Mouse (Mus musculus) MEL (cell line): ENCODE results near the gene Dpep1. TPM values are rescaled to one million over a fixed set of nuclear protein-coding genes. Genes with fewer than 3 reads are reported as not detected.

ENCODE experiments used
- DNase-seq: peaks from one replicate; pipeline ENCODE4 v3.0.0; 2011; ENCODE audit warnings: low read depth, low spot score
- H3K27ac ChIP-seq: 2 replicates; pipeline ENCODE4 v1.5.1; 2012; ENCODE audit warnings: low read depth, mild to moderate bottlenecking, control low read depth, low read length, moderate library complexity; ENCODE audit not compliant: control insufficient read depth
- H3K27me3 ChIP-seq, 2 experiments: fragments of 150-350 bp in 1 of 2; sonication (generic) in 1 of 2; 2 replicates each; pipeline ENCODE4 v1.6.1; 2012; ENCODE audit warnings: low read length in 2 of 2, mild to moderate bottlenecking in 2 of 2, improper control_type of control experiment in 1 of 2, moderate library complexity in 1 of 2; ENCODE audit not compliant: insufficient read depth in 2 of 2, control insufficient read depth in 1 of 2
- H3K36me3 ChIP-seq, 2 experiments: 2 replicates each; pipeline ENCODE4 v1.6.1; 2012 to 2014; ENCODE audit warnings: low read length in 2 of 2, improper control_type of control experiment in 1 of 2, inconsistent platforms in 1 of 2, mild to moderate bottlenecking in 1 of 2; ENCODE audit not compliant: insufficient read depth in 2 of 2, control insufficient read depth in 1 of 2
- H3K4me1 ChIP-seq, 2 experiments: fragments of 150-350 bp in 1 of 2; sonication (generic) in 1 of 2; 2 replicates each; pipeline ENCODE4 v1.6.1; 2012; ENCODE audit warnings: low read length in 2 of 2, improper control_type of control experiment in 1 of 2, mild to moderate bottlenecking in 1 of 2; ENCODE audit not compliant: insufficient read depth in 2 of 2, control insufficient read depth in 1 of 2
- H3K4me3 ChIP-seq, 2 experiments: fragments of 150-350 bp in 1 of 2; sonication (generic) in 1 of 2; 2 replicates each; pipeline ENCODE4 v1.5.1; 2012; ENCODE audit warnings: low read depth in 2 of 2, low read length in 2 of 2, mild to moderate bottlenecking in 2 of 2, moderate library complexity in 2 of 2, control low read depth in 1 of 2, improper control_type of control experiment in 1 of 2; ENCODE audit not compliant: control insufficient read depth in 1 of 2, insufficient read depth in 1 of 2
- H3K79me2 ChIP-seq: 2 replicates; pipeline ENCODE4 v1.6.1; 2012; ENCODE audit warnings: mild to moderate bottlenecking, low read length, moderate library complexity; ENCODE audit not compliant: control insufficient read depth, poor library complexity, insufficient read depth
- H3K9ac ChIP-seq: 2 replicates; pipeline ENCODE4 v1.6.1; 2012; ENCODE audit warnings: low read depth, mild to moderate bottlenecking, control low read depth, low read length, moderate library complexity; ENCODE audit not compliant: control insufficient read depth, poor library complexity, severe bottlenecking
- H3K9me3 ChIP-seq: fragments of 150-350 bp; sonication (generic); replicated peaks from 2 replicates; pipeline ENCODE4 v1.6.1; 2012; ENCODE audit warnings: mild to moderate bottlenecking, low read length, improper control_type of control experiment, moderate library complexity; ENCODE audit not compliant: insufficient read depth
- EP300 ChIP-seq, 2 experiments: IDR thresholded peaks; 2 replicates each; pipeline ENCODE4 v1.6.1; 2011; ENCODE audit warnings: improper control_type of control experiment in 2 of 2, low read length in 2 of 2, low read depth in 1 of 2, mild to moderate bottlenecking in 1 of 2
- JUND ChIP-seq: IDR thresholded peaks from 2 replicates; pipeline ENCODE4 v1.6.1; 2011; ENCODE audit warnings: low read depth, mild to moderate bottlenecking, improper control_type of control experiment, low read length
- KAT2A ChIP-seq: conservative IDR thresholded peaks from 2 replicates; pipeline ENCODE4 v1.6.1; 2012; ENCODE audit warnings: low read depth, low read length, improper control_type of control experiment, inconsistent platforms
- MXI1 ChIP-seq: IDR thresholded peaks from 2 replicates; pipeline ENCODE4 v1.6.1; 2011; ENCODE audit warnings: mild to moderate bottlenecking, low read depth, low read length, improper control_type of control experiment
- NELFE ChIP-seq: IDR thresholded peaks from 2 replicates; pipeline ENCODE4 v1.6.1; 2011; ENCODE audit warnings: low read depth, low read length, improper control_type of control experiment
- POLR2A ChIP-seq, 2 experiments: IDR thresholded peaks; 2 replicates each; pipeline ENCODE4 v1.6.1; 2011 to 2012; ENCODE audit warnings: low read length in 2 of 2, mild to moderate bottlenecking in 2 of 2, control low read depth in 1 of 2, improper control_type of control experiment in 1 of 2, low read depth in 1 of 2, moderate library complexity in 1 of 2; ENCODE audit not compliant: control insufficient read depth in 1 of 2, insufficient read depth in 1 of 2, poor library complexity in 1 of 2
- POLR2AphosphoS5 ChIP-seq: IDR thresholded peaks from 2 replicates; pipeline ENCODE4 v1.6.1; 2012; ENCODE audit warnings: low read depth, borderline replicate concordance, mild to moderate bottlenecking, inconsistent platforms, low read length, moderate library complexity, mixed read lengths
- TAL1 ChIP-seq: IDR thresholded peaks from 2 replicates; pipeline ENCODE4 v1.6.1; 2012; ENCODE audit warnings: mild to moderate bottlenecking, inconsistent platforms, low read length, moderate library complexity, mixed read lengths
- TBP ChIP-seq: IDR thresholded peaks from 2 replicates; pipeline ENCODE4 v1.8.0; 2011; ENCODE audit warnings: low read depth, low read length, improper control_type of control experiment
- TCF12 ChIP-seq: IDR thresholded peaks from 2 replicates; pipeline ENCODE4 v1.6.1; 2014; ENCODE audit warnings: low read depth, mild to moderate bottlenecking, inconsistent platforms, low read length, improper control_type of control experiment, moderate library complexity
- ZMIZ1 ChIP-seq: IDR thresholded peaks from 2 replicates; pipeline ENCODE4 v1.6.1; 2012; ENCODE audit warnings: low read depth, mild to moderate bottlenecking, inconsistent platforms, low read length, improper control_type of control experiment, moderate library complexity
- ZNF384 ChIP-seq: IDR thresholded peaks from 2 replicates; pipeline ENCODE4 v1.6.1; 2012; ENCODE audit warnings: low read depth, mild to moderate bottlenecking, inconsistent platforms, low read length, improper control_type of control experiment
- polyA plus RNA-seq, 2 experiments: library from polyadenylated mRNA; stranded (reverse) in 1 of 2; unstranded in 1 of 2; fragments of >175 nt in 1 of 2; fragments of >200 nt in 1 of 2; gene quantifications; 2 replicates each; pipeline versions ENCODE4 v1.2.1 to v1.2.4; 2012; ENCODE audit warnings: low replicate concordance in 2 of 2, low read depth in 1 of 2; ENCODE audit not compliant: insufficient read length in 2 of 2, insufficient read depth in 1 of 2, missing spikeins in 1 of 2
- total RNA-seq: library from RNA; depleted of rRNA; stranded (reverse); fragments of 300-350 nt; gene quantifications from 2 replicates; pipeline ENCODE4 v1.2.3, GENCODE M21; 2012; rRNA removed

Gene Dpep1
- total and polyA plus RNA-seq, 3 experiments = not detected

- TF ChIP-seq TBP (no peak), TAL1 (no peak), ZMIZ1 (no peak), POLR2A (IDR thresholded peaks at IDR 0.05; ENCODE audit: control insufficient read depth in 1 of 2, insufficient read depth in 1 of 2, low read depth in 1 of 2, low read length in 2 of 2, poor library complexity in 1 of 2) (no peak), NELFE (no peak), JUND (no peak), TCF12 (no peak), POLR2AphosphoS5 (no peak)
- no peak overlapping the region for H3K4me3 ChIP-seq
- no peaks in the 10 kb centered on the region; the same call in 1 of the 2 replicates for H3K79me2 ChIP-seq
- peaks cover 0 to 18% of the 10 kb centered on the region in 2 experiments; a peak in 1 of 4 replicates for H3K4me1 ChIP-seq
- no peaks in the 10 kb centered on the region for H3K27me3 ChIP-seq
- H3K9ac ChIP-seq = peak overlapping the region; percentile 20; the same call in 1 of the 2 replicates
- H3K27ac ChIP-seq = no peak overlapping the region
- H3K36me3 ChIP-seq = peaks cover 0 to 7% of the 10 kb centered on the region in 2 experiments; a peak in 2 of 4 replicates
- peak; percentile 51 for DNase-seq
- H3K9me3 ChIP-seq = no peaks in the 10 kb centered on the region
These were observed 62.6 kb downstream of the Dpep1 start for GRCm38 (mm10) chr8:123248596-123248995.

GRCm38 (mm10) chr8:123250940-123251339, 64.9 kb downstream of the Dpep1 start:
- H3K79me2 ChIP-seq = peaks cover 13% of the 10 kb centered on the region
- H3K9ac ChIP-seq = no peak overlapping the region
- H3K4me3 ChIP-seq = no peak overlapping the region
- no peak for DNase-seq
- H3K27ac ChIP-seq = no peak overlapping the region
- H3K9me3 ChIP-seq = no peaks in the 10 kb centered on the region
- no peaks in the 10 kb centered on the region for H3K27me3 ChIP-seq
- peaks cover 0 to 26% of the 10 kb centered on the region in 2 experiments; a peak in 2 of 4 replicates for H3K4me1 ChIP-seq
- peaks cover 0 to 12% of the 10 kb centered on the region in 2 experiments; a peak in 2 of 4 replicates for H3K36me3 ChIP-seq
- TF ChIP-seq ZNF384 (no peak), EP300 (IDR thresholded peaks at IDR 0.05; ENCODE audit: low read depth in 1 of 2, low read length in 2 of 2) (no peak), KAT2A (no peak), MXI1 (no peak)
- TF ChIP-seq, all 39 proteins: peak for 0

Other genes with a start within 250 kb of the Dpep1 start
- gene Ankrd11, start 144.0 kb upstream of the Dpep1 start, total RNA-seq = 49.2 and 57.8 TPM in 2 replicates
- 100 to 1,000 TPM in 1 of 2 experiments, 10 to 100 TPM in 1; 87.7 to 235 TPM for gene Ankrd11, start 144.0 kb upstream of the Dpep1 start, polyA plus RNA-seq
- 28.9 and 32.0 TPM in 2 replicates for gene Spg7, start 123.3 kb upstream of the Dpep1 start, total RNA-seq
- 10 to 100 TPM in 1 of 2 experiments, not detected in 1; 36.0 TPM for gene Spg7, start 123.3 kb upstream of the Dpep1 start, polyA plus RNA-seq
- 2,918 and 3,113 TPM in 2 replicates for gene Rpl13, start 83.9 kb upstream of the Dpep1 start, total RNA-seq
- 1,000 to 10,000 TPM in 1 of 2 experiments, not detected in 1; 1,306 TPM for gene Rpl13, start 83.9 kb upstream of the Dpep1 start, polyA plus RNA-seq
- gene Cpne7, start 68.9 kb upstream of the Dpep1 start, total RNA-seq = 2.2 and 3.5 TPM in 2 replicates
- gene Cpne7, start 68.9 kb upstream of the Dpep1 start, polyA plus RNA-seq = 1 to 10 TPM in 1 of 2 experiments, not detected in 1; 4.5 TPM
- 0.15 TPM in 1 of 2 replicates, not detected in the other for gene Sult5a1, start 27.9 kb upstream of the Dpep1 start, total RNA-seq
- gene Sult5a1, start 27.9 kb upstream of the Dpep1 start, polyA plus RNA-seq = not detected
- 68.6 and 80.5 TPM in 2 replicates for gene Chmp1a, start 26.5 kb downstream of the Dpep1 start, total RNA-seq
- 10 to 100 TPM in 1 of 2 experiments, not detected in 1; 85.7 TPM for gene Chmp1a, start 26.5 kb downstream of the Dpep1 start, polyA plus RNA-seq
- 0.98 and 1.2 TPM in 2 replicates for gene Spata33, start 26.6 kb downstream of the Dpep1 start, total RNA-seq
- 1 to 10 TPM in 1 of 2 experiments, not detected in 1; 1.4 TPM for gene Spata33, start 26.6 kb downstream of the Dpep1 start, polyA plus RNA-seq
- 23.2 and 28.0 TPM in 2 replicates for gene Cdk10, start 38.6 kb downstream of the Dpep1 start, total RNA-seq
- gene Cdk10, start 38.6 kb downstream of the Dpep1 start, polyA plus RNA-seq = 10 to 100 TPM in 1 of 2 experiments, not detected in 1; 43.8 TPM
- 1.2 and 1.9 TPM in 2 replicates for gene Spata2l, start 50.0 kb downstream of the Dpep1 start, total RNA-seq
- gene Spata2l, start 50.0 kb downstream of the Dpep1 start, polyA plus RNA-seq = 1 to 10 TPM in 1 of 2 experiments, not detected in 1; 3.1 TPM
- gene Zfp276, start 68.0 kb downstream of the Dpep1 start, total RNA-seq = 11.8 and 16.0 TPM in 2 replicates
- 10 to 100 TPM in 1 of 2 experiments, not detected in 1; 19.2 TPM for gene Zfp276, start 68.0 kb downstream of the Dpep1 start, polyA plus RNA-seq
- 3.0 and 4.4 TPM in 2 replicates for gene Vps9d1, start 68.1 kb downstream of the Dpep1 start, total RNA-seq
- 10 to 100 TPM in 1 of 2 experiments, not detected in 1; 12.2 TPM for gene Vps9d1, start 68.1 kb downstream of the Dpep1 start, polyA plus RNA-seq
- gene Fanca, start 132.3 kb downstream of the Dpep1 start, total RNA-seq = 22.9 and 32.2 TPM in 2 replicates
- 10 to 100 TPM in 1 of 2 experiments, not detected in 1; 75.9 TPM for gene Fanca, start 132.3 kb downstream of the Dpep1 start, polyA plus RNA-seq
- gene Spire2, start 146.5 kb downstream of the Dpep1 start, total RNA-seq = 1.1 and 2.8 TPM in 2 replicates
- 1 to 10 TPM in 1 of 2 experiments, not detected in 1; 5.4 TPM for gene Spire2, start 146.5 kb downstream of the Dpep1 start, polyA plus RNA-seq
- gene Tcf25, start 187.5 kb downstream of the Dpep1 start, total RNA-seq = 107 TPM in 2 replicates
- 100 to 1,000 TPM in 1 of 2 experiments, not detected in 1; 327 TPM for gene Tcf25, start 187.5 kb downstream of the Dpep1 start, polyA plus RNA-seq
- 0.31 and 0.36 TPM in 2 replicates for gene Mc1r, start 220.9 kb downstream of the Dpep1 start, total RNA-seq
- gene Mc1r, start 220.9 kb downstream of the Dpep1 start, polyA plus RNA-seq = under 1 TPM in 1 of 2 experiments, not detected in 1; 0.45 TPM
- 0.69 TPM in 2 replicates for gene Tubb3, start 225.2 kb downstream of the Dpep1 start, total RNA-seq
- gene Tubb3, start 225.2 kb downstream of the Dpep1 start, polyA plus RNA-seq = 1 to 10 TPM in 1 of 2 experiments, not detected in 1; 1.4 TPM
- gene Def8, start 237.3 kb downstream of the Dpep1 start, total RNA-seq = 23.8 and 26.0 TPM in 2 replicates
- 10 to 100 TPM in 1 of 2 experiments, not detected in 1; 34.0 TPM for gene Def8, start 237.3 kb downstream of the Dpep1 start, polyA plus RNA-seq